In the genomic region with DNA sequence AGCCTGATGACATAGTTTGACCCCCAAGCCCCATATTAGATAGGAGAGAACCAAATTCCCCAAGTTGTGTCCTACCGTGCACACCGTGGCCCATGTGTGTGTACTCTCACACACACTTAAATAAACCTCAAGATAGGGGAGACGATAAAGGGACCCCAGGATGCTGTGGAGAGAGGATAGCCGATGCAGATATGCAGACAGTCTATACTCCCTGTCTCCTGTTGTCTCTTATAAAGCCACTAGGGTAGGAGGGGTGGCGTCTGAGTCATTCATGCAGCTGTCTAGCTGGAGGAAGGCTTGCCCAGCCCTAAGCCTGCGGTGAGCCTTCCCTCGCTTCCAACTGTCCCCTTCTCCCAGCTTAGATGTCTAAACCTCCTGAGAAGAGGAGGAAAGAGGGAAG, we compare ENCODE assay signal across 12 mouse cellular contexts. TPM values are rescaled to one million over a fixed set of nuclear protein-coding genes. Genes with fewer than 3 reads are reported as not detected.
DNase-seq lines count a peak whose midpoint lies in the region; ATAC-seq lines count a peak whose summit lies in the region.
"Had no signal": no experiment of that assay in that cellular context is flagged by ENCODE, and none has a peak within 500 bp of the region (broad histone marks: within the 10 kb centered on the region; RNA-seq: fewer than 3 reads in every experiment).

No protein-coding gene starts in this region.

- H3K36me3 ChIP-seq in heart, embryonic 13.5 days, result peaks cover 26% of the 10 kb centered on the region
- H3K36me3 ChIP-seq in liver, embryonic 13.5 days, result peaks cover 44% of the 10 kb centered on the region

- H3K27me3 ChIP-seq in heart, embryonic 13.5 days (replicated peaks), result no peaks in the 10 kb centered on the region
- no peaks in the 10 kb centered on the region for H3K27me3 ChIP-seq in liver, embryonic 13.5 days

- no peak for ATAC-seq in heart, embryonic 13.5 days (ENCODE audit: extremely low read depth, insufficient number of reproducible peaks, low FRiP score, low TSS enrichment)
- ATAC-seq in liver, embryonic 13.5 days (ENCODE audit: low read depth), result no peak
- ATAC-seq: forebrain, embryonic 16.5 days; inflammation-experienced regulatory T-cells, adult 6 months; midbrain, embryonic 16.5 days had no signal

- H3K4me1 ChIP-seq in heart, embryonic 13.5 days, result peaks cover 66% of the 10 kb centered on the region
- H3K4me1 ChIP-seq in liver, embryonic 13.5 days (replicated peaks), result peaks cover 81% of the 10 kb centered on the region

- H3K4me3 ChIP-seq in heart, embryonic 13.5 days, result peak overlapping the region; percentile 94; the same call in 1 of the 2 replicates
- peak overlapping the region; percentile 94 for H3K4me3 ChIP-seq in liver, embryonic 13.5 days (replicated peaks)

- H3K9ac ChIP-seq in heart, embryonic 13.5 days, result no peak overlapping the region; the same call in 1 of the 2 replicates
- peak overlapping the region; percentile 98 for H3K9ac ChIP-seq in liver, embryonic 13.5 days

- H3K27ac ChIP-seq in heart, embryonic 13.5 days (replicated peaks), result no peak overlapping the region
- H3K27ac ChIP-seq in liver, embryonic 13.5 days, result peak overlapping the region; percentile 94

- WGBS in heart, embryonic 13.5 days, result 76% methylated on average over 7 of the region's 7 CpGs
- 35% methylated on average over 7 of the region's 7 CpGs for WGBS in liver, embryonic 13.5 days (ENCODE audit: insufficient replicate concordance)

- no peak for DNase-seq in heart, adult 18-20 months
- DNase-seq in right cerebral cortex, adult 18-20 months, result peak; percentile 44
- no peak for DNase-seq in right cerebral cortex, postnatal 14 days
- no peak for DNase-seq in liver, embryonic 13.5 days
- DNase-seq in kidney, adult 18-20 months, result no peak
- no peak for DNase-seq in urinary bladder, adult 2 months (ENCODE audit: low spot score)
- DNase-seq: layer of hippocampus, adult 9-11 months; lung, adult 18-20 months had no signal

- H3K4me2 ChIP-seq in heart, embryonic 13.5 days, result peak overlapping the region; percentile 98
- peak overlapping the region; percentile 95 for H3K4me2 ChIP-seq in liver, embryonic 13.5 days

- H3K9me3 ChIP-seq in heart, embryonic 13.5 days, result no peaks in the 10 kb centered on the region
- no peaks in the 10 kb centered on the region for H3K9me3 ChIP-seq in liver, embryonic 13.5 days (replicated peaks)

RNA-seq across cellular contexts. Expression of a gene that starts 9.7 kb away (rescaled TPM):
- 86.7 and 97.1 TPM in 2 replicates for polyA plus RNA-seq in heart, embryonic 13.5 days (2015; fragmentation: Nextera tagmentation; extraction: Ambion mirVana)
- total RNA-seq in heart, adult 18-20 months (2021), result 100 to 1,000 TPM; 113 to 129 TPM
- 165 and 184 TPM in 2 replicates for polyA plus RNA-seq in liver, embryonic 13.5 days (2015; fragmentation: Nextera tagmentation; extraction: Ambion mirVana)
- polyA plus RNA-seq in urinary bladder, adult 2 months (2012; rRNA removed), result 171 and 182 TPM in 2 replicates

RNA-seq across cellular contexts. Expression of a gene that starts 32.1 kb away (rescaled TPM):
- polyA plus RNA-seq in heart, embryonic 13.5 days (2015; fragmentation: Nextera tagmentation; extraction: Ambion mirVana), result 9.9 and 10.1 TPM in 2 replicates
- under 1 TPM; 0.26 to 0.35 TPM for total RNA-seq in heart, adult 18-20 months (2021)
- polyA plus RNA-seq in liver, embryonic 13.5 days (2015; fragmentation: Nextera tagmentation; extraction: Ambion mirVana), result 1.2 and 1.5 TPM in 2 replicates
- polyA plus RNA-seq in urinary bladder, adult 2 months (2012; rRNA removed), result 1.7 and 1.8 TPM in 2 replicates

RNA-seq across cellular contexts. Expression of a gene that starts 39.1 kb away (rescaled TPM):
- 1.3 and 1.7 TPM in 2 replicates for polyA plus RNA-seq in heart, embryonic 13.5 days (2015; fragmentation: Nextera tagmentation; extraction: Ambion mirVana)
- 1 to 10 TPM; 4.4 to 5.9 TPM for total RNA-seq in heart, adult 18-20 months (2021)
- polyA plus RNA-seq in liver, embryonic 13.5 days (2015; fragmentation: Nextera tagmentation; extraction: Ambion mirVana), result 13.8 and 15.8 TPM in 2 replicates
- polyA plus RNA-seq in urinary bladder, adult 2 months (2012; rRNA removed), result 63.2 and 63.3 TPM in 2 replicates

RNA-seq across cellular contexts. Expression of a gene that starts 48.0 kb away (rescaled TPM):
- polyA plus RNA-seq in heart, embryonic 13.5 days (2015; fragmentation: Nextera tagmentation; extraction: Ambion mirVana), result 1.1 and 1.5 TPM in 2 replicates
- total RNA-seq in heart, adult 18-20 months (2021), result under 1 TPM in 1 of 2 experiments, not detected in 1; 0.26 TPM
- 0.15 TPM in 1 of 2 replicates, not detected in the other for polyA plus RNA-seq in liver, embryonic 13.5 days (2015; fragmentation: Nextera tagmentation; extraction: Ambion mirVana)
- polyA plus RNA-seq in urinary bladder, adult 2 months (2012; rRNA removed), result 135 and 174 TPM in 2 replicates
- polyA plus RNA-seq: forebrain, embryonic 16.5 days; inflammation-experienced regulatory T-cells, adult 6 months had no signal

RNA-seq across cellular contexts. Expression of a gene that starts 52.8 kb away (rescaled TPM):
- 131 and 150 TPM in 2 replicates for polyA plus RNA-seq in heart, embryonic 13.5 days (2015; fragmentation: Nextera tagmentation; extraction: Ambion mirVana)
- total RNA-seq in heart, adult 18-20 months (2021), result 100 to 1,000 TPM; 102 to 104 TPM
- 88.4 and 95.9 TPM in 2 replicates for polyA plus RNA-seq in liver, embryonic 13.5 days (2015; fragmentation: Nextera tagmentation; extraction: Ambion mirVana)
- 124 and 134 TPM in 2 replicates for polyA plus RNA-seq in urinary bladder, adult 2 months (2012; rRNA removed)
